Mouse (Mus musculus): ENCODE measurements around the gene Lctl. TPM values are rescaled to one million over a fixed set of nuclear protein-coding genes. Genes with fewer than 3 reads are reported as not detected.

The Lctl gene
- polyA plus RNA-seq, 1 experiment from 2014 or later: 0.13 TPM

GRCm38 (mm10) chr9:64086543-64086942, 30.4 kb upstream of the Lctl start:
- ATAC-seq (ENCODE audit: insufficient number of reproducible peaks, low FRiP score, low TSS enrichment, low read depth): no peak
- no peak overlapping the region for H3K27ac ChIP-seq
- H3K4me1 ChIP-seq: peaks cover 41% of the 10 kb centered on the region
- 58% methylated on average over 6 of the region's 6 CpGs for WGBS
- no peak overlapping the region for H3K9ac ChIP-seq
- no peak overlapping the region for H3K4me3 ChIP-seq
- no peaks in the 10 kb centered on the region for H3K36me3 ChIP-seq
- no peaks in the 10 kb centered on the region for H3K27me3 ChIP-seq
- no peaks in the 10 kb centered on the region for H3K9me3 ChIP-seq
- H3K4me2 ChIP-seq: no peak overlapping the region

- Histone ChIP-seq H3K36me3 (no peaks in the 10 kb centered on the region), H3K9me3 (no peaks in the 10 kb centered on the region), H3K27ac (no peak overlapping the region), H3K4me3 (no peak overlapping the region), H3K27me3 (no peaks in the 10 kb centered on the region), H3K4me1 (peaks cover 41% of the 10 kb centered on the region), H3K4me2 (no peak overlapping the region), H3K9ac (no peak overlapping the region)
- 30% methylated on average over 5 of the region's 5 CpGs for WGBS
- no peak for ATAC-seq (ENCODE audit: insufficient number of reproducible peaks, low FRiP score, low TSS enrichment, low read depth)
Observed at GRCm38 (mm10) chr9:64087461-64088235, 29.3 kb upstream of the Lctl start.

- Histone ChIP-seq H3K4me1 (peaks cover 41% of the 10 kb centered on the region), H3K27ac (peak overlapping the region; percentile 54; the same call in 1 of the 2 replicates)
Observed at GRCm38 (mm10) chr9:64088346-64088745, 28.6 kb upstream of the Lctl start.

GRCm38 (mm10) chr9:64089004-64089403, 27.9 kb upstream of the Lctl start:
- peaks cover 43% of the 10 kb centered on the region for H3K4me1 ChIP-seq
- H3K36me3 ChIP-seq: no peaks in the 10 kb centered on the region
- H3K27ac ChIP-seq: peak overlapping the region; percentile 54
- ATAC-seq (ENCODE audit: insufficient number of reproducible peaks, low FRiP score, low TSS enrichment, low read depth): no peak
- H3K9me3 ChIP-seq: no peaks in the 10 kb centered on the region
- H3K27me3 ChIP-seq: no peaks in the 10 kb centered on the region
- no peak overlapping the region for H3K4me3 ChIP-seq
- no peak overlapping the region for H3K4me2 ChIP-seq
- H3K9ac ChIP-seq: no peak overlapping the region
- 57% methylated on average over 12 of the region's 12 CpGs for WGBS

More at GRCm38 (mm10) chr9:64088346-64088745, 28.6 kb upstream of the Lctl start:
- no peaks in the 10 kb centered on the region for H3K9me3 ChIP-seq
- ATAC-seq (ENCODE audit: insufficient number of reproducible peaks, low FRiP score, low TSS enrichment, low read depth): no peak
- 91% methylated on average over 7 of the region's 7 CpGs for WGBS
- no peak overlapping the region for H3K4me3 ChIP-seq
- H3K36me3 ChIP-seq: no peaks in the 10 kb centered on the region
- no peak overlapping the region for H3K4me2 ChIP-seq
- no peaks in the 10 kb centered on the region for H3K27me3 ChIP-seq
- no peak overlapping the region for H3K9ac ChIP-seq

- Histone ChIP-seq H3K4me2 (no peak overlapping the region), H3K4me1 (peaks cover 21% of the 10 kb centered on the region), H3K36me3 (no peaks in the 10 kb centered on the region), H3K27me3 (no peaks in the 10 kb centered on the region), H3K9ac (no peak overlapping the region), H3K4me3 (no peak overlapping the region), H3K27ac (0 out of 2 replicates have a peak overlapping the region, but pooled peaks have one; percentile 38), H3K9me3 (no peaks in the 10 kb centered on the region)
- ATAC-seq (ENCODE audit: insufficient number of reproducible peaks, low FRiP score, low TSS enrichment, low read depth): 0 out of 2 replicates have a peak, but pooled peaks have one; percentile 21
- 65% methylated on average over 11 of the region's 11 CpGs for WGBS
Observed at GRCm38 (mm10) chr9:64094083-64094482, 22.9 kb upstream of the Lctl start.

- Histone ChIP-seq H3K27ac (no peak overlapping the region), H3K36me3 (no peaks in the 10 kb centered on the region), H3K4me3 (no peak overlapping the region), H3K27me3 (no peaks in the 10 kb centered on the region), H3K9ac (no peak overlapping the region), H3K9me3 (no peaks in the 10 kb centered on the region), H3K4me2 (no peak overlapping the region), H3K4me1 (peaks cover 21% of the 10 kb centered on the region)
- ATAC-seq (ENCODE audit: insufficient number of reproducible peaks, low FRiP score, low TSS enrichment, low read depth): no peak
- WGBS: 63% methylated on average over 4 of the region's 4 CpGs
Observed at GRCm38 (mm10) chr9:64098282-64098681, 18.7 kb upstream of the Lctl start.

- Histone ChIP-seq H3K27me3 (no peaks in the 10 kb centered on the region), H3K4me2 (no peak overlapping the region), H3K4me1 (0 out of 2 replicates have a peak, but pooled peaks cover under 1% of the 10 kb centered on the region), H3K36me3 (no peaks in the 10 kb centered on the region), H3K9ac (no peak overlapping the region), H3K27ac (no peak overlapping the region), H3K9me3 (no peaks in the 10 kb centered on the region), H3K4me3 (no peak overlapping the region)
- no peak for ATAC-seq (ENCODE audit: insufficient number of reproducible peaks, low FRiP score, low TSS enrichment, low read depth)
- WGBS: 3% methylated on average over 4 of the region's 4 CpGs
Observed at GRCm38 (mm10) chr9:64100442-64100841, 16.5 kb upstream of the Lctl start.

GRCm38 (mm10) chr9:64105301-64105700, 11.6 kb upstream of the Lctl start:
- no peak for ATAC-seq (ENCODE audit: insufficient number of reproducible peaks, low FRiP score, low TSS enrichment, low read depth)
- Histone ChIP-seq H3K27ac (no peak overlapping the region), H3K27me3 (no peaks in the 10 kb centered on the region), H3K4me1 (no peaks in the 10 kb centered on the region), H3K9ac (no peak overlapping the region), H3K4me3 (no peak overlapping the region), H3K9me3 (no peaks in the 10 kb centered on the region), H3K4me2 (no peak overlapping the region), H3K36me3 (no peaks in the 10 kb centered on the region)
- WGBS: 74% methylated on average over 6 of the region's 6 CpGs

GRCm38 (mm10) chr9:64110502-64110901, 6.4 kb upstream of the Lctl start:
- ATAC-seq (ENCODE audit: insufficient number of reproducible peaks, low FRiP score, low TSS enrichment, low read depth): no peak
- H3K9me3 ChIP-seq: no peaks in the 10 kb centered on the region
- H3K9ac ChIP-seq: no peak overlapping the region
- no peaks in the 10 kb centered on the region for H3K27me3 ChIP-seq
- H3K36me3 ChIP-seq: no peaks in the 10 kb centered on the region
- H3K4me2 ChIP-seq: no peak overlapping the region
- H3K4me1 ChIP-seq: peaks cover 3% of the 10 kb centered on the region; the same call in 1 of the 2 replicates
- no peak overlapping the region for H3K4me3 ChIP-seq
- WGBS: 88% methylated on average over 16 of the region's 16 CpGs
- no peak overlapping the region for H3K27ac ChIP-seq

GRCm38 (mm10) chr9:64114646-64115045, 2.3 kb upstream of the Lctl start:
- WGBS: 22% methylated on average over 2 of the region's 2 CpGs
- peak overlapping the region; percentile 23; the same call in 1 of the 2 replicates for H3K27ac ChIP-seq
- H3K4me1 ChIP-seq: peaks cover 3% of the 10 kb centered on the region; the same call in 1 of the 2 replicates
- H3K36me3 ChIP-seq: no peaks in the 10 kb centered on the region
- no peak overlapping the region for H3K9ac ChIP-seq
- ATAC-seq (ENCODE audit: insufficient number of reproducible peaks, low FRiP score, low TSS enrichment, low read depth): 0 out of 2 replicates have a peak, but pooled peaks have one; percentile 52
- no peak overlapping the region for H3K4me3 ChIP-seq
- H3K27me3 ChIP-seq: no peaks in the 10 kb centered on the region
- no peak overlapping the region for H3K4me2 ChIP-seq
- H3K9me3 ChIP-seq: no peaks in the 10 kb centered on the region

GRCm38 (mm10) chr9:64115756-64116155, 1.2 kb upstream of the Lctl start:
- WGBS: 75% methylated on average over 6 of the region's 6 CpGs

GRCm38 (mm10) chr9:64119898-64120297, 3.0 kb downstream of the Lctl start:
- no peaks in the 10 kb centered on the region for H3K9me3 ChIP-seq
- WGBS: 30% methylated on average over 8 of the region's 8 CpGs
- H3K9ac ChIP-seq: no peak overlapping the region
- no peaks in the 10 kb centered on the region; the same call in 1 of the 2 replicates for H3K4me1 ChIP-seq
- no peak overlapping the region for H3K27ac ChIP-seq
- H3K4me3 ChIP-seq: no peak overlapping the region
- H3K4me2 ChIP-seq: no peak overlapping the region
- no peaks in the 10 kb centered on the region for H3K27me3 ChIP-seq
- H3K36me3 ChIP-seq: no peaks in the 10 kb centered on the region
- ATAC-seq (ENCODE audit: insufficient number of reproducible peaks, low FRiP score, low TSS enrichment, low read depth): no peak

More at GRCm38 (mm10) chr9:64115756-64116155, 1.2 kb upstream of the Lctl start:
- H3K4me3 ChIP-seq: no peak overlapping the region
- H3K9me3 ChIP-seq: no peaks in the 10 kb centered on the region
- no peak overlapping the region for H3K9ac ChIP-seq
- H3K4me1 ChIP-seq: peaks cover 3% of the 10 kb centered on the region; the same call in 1 of the 2 replicates
- no peak overlapping the region for H3K4me2 ChIP-seq
- H3K36me3 ChIP-seq: no peaks in the 10 kb centered on the region
- no peak overlapping the region for H3K27ac ChIP-seq
- no peak for ATAC-seq (ENCODE audit: insufficient number of reproducible peaks, low FRiP score, low TSS enrichment, low read depth)
- H3K27me3 ChIP-seq: no peaks in the 10 kb centered on the region

Measured in limb, embryonic 15.5 days (tissue).